Mouse (Mus musculus) cerebellum, postnatal 4 days (tissue): ENCODE measurements at regions not wholly inside any gene's neighbourhood (a gene's known extent, or its start where the extent isn't known, plus 50 kb on each side); places are given as distances from the start of the nearest gene placed in this dataset.

Experiments
- DNase-seq, 2 experiments: peaks; one replicate each; pipeline ENCODE4 v3.0.0; 2022; ENCODE audit warnings: low spot score in 2 of 2, mixed read lengths in 1 of 2

DNA sequence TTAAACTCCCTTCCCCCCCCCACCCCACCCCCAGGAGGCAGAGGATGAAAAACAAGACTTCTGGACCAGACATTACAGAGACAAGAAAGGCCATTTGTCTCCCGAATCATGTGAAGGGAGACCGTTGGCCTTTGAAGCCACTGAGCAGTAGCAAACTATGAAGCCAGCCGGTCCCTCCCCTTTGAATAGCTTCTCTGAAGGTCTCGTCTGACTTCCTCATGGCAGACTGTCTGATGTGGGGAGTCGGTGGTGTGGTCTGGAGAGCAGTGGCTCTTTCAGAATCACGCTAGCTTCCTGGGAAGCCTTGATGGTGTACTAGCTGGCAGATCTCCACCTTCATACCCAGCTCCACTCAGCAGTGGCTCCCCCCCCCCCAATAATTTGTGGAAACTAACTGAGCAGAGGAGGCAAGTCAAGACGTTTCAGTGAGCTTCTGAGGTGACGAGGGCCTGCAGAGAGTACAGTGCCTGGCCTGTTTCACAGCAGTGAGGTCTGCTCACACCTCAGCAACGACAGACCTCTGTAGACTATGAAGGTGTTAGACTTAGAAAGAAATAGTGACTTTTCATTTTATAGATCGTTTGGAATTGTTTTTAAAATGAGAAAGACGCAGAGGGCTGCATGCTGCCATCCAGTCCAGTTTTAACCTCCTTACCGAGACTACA, 116.9 kb upstream of the Rnaseh2b start:
- DNase-seq, result no peak

GRCm38 (mm10) chr14:62177509-62177908, 114.9 kb upstream of the Rnaseh2b start:
- DNase-seq, result no peak

DNA sequence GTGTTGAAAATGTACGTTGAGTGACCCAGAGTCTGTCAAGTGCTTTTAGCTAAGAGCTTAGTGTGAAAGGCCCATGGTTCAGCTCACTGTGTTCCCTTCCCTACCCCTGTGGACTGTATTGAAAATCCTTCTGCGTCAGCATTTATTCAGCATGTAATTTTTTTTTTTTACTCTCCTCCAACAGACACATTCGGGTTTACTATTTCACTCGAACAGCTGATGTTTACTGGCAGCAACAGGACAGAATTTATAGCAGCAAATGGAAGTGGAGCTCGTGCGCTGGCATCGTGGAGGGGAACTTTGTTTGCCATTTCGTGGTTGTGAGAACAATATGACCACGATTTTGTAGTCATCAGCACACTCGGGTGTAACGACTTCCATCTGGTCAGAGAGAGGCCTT, 105.0 kb upstream of the Rnaseh2b start:
- no peak for DNase-seq

- no peak for DNase-seq
Observed at GRCm38 (mm10) chr14:62188147-62188885, 104.1 kb upstream of the Rnaseh2b start.

- no peak for DNase-seq
Observed at GRCm38 (mm10) chr14:62191624-62192023, 100.8 kb upstream of the Rnaseh2b start.

GRCm38 (mm10) chr14:62192814-62193213, 99.6 kb upstream of the Rnaseh2b start:
- no peak for DNase-seq

DNA sequence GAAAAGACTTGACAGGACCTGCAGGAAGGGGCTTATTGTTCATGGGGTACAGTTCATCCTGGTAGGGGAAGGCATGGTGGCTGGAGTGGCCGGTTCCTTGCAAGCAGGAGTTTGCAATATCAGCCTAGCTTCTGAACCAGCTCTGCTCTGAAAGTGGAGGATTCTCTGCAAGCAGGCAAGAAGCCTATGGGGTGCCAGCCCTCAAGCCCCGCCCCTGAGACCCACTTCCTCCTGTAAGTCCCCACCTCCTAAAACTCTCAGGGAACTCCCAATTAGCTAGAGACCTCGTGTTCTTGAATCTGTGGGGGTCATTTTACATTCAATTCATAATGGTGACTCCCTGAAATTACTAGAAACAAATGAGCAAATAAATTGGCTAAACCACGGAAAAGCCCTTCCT, 99.0 kb upstream of the Rnaseh2b start:
- no peak for DNase-seq

GRCm38 (mm10) chr14:62196776-62197175, 95.6 kb upstream of the Rnaseh2b start:
- no peak for DNase-seq

DNA sequence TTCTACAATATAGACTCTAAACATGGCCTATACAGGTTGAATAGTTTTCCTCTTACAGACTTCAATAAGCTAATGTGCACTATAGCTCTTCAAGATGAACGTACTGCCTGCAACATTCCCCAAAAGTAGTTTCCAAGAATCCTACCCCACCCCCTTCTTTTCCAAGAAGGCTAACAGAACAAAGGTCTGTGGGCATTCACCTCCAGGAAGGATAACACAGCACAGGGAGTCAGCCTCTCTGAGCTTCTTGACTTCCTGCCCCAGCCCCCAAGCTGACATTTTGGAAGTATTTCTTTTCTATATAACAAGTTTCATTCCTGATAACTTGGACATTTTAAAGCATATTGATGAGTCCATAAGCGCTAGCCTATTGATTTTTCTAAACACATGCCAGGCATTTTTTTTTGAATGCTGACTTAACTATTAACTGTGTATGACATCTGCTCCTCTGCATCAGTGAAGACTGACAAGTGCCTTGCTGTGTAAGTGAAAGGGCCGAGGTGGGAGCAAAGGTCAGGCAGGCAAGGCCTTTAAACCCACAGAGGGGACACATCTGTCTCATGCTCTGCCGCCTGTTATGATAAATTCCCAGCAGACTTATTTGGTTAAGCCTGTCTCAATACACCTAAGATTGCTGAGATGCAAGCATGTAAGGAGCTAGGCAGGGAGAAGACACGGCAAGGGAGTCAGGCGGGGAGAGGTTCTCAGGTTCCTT, 93.8 kb upstream of the Rnaseh2b start:
- DNase-seq, result no peak

- no peak for DNase-seq
Observed at GRCm38 (mm10) chr14:62215071-62215470, 77.3 kb upstream of the Rnaseh2b start.

- no peak for DNase-seq
Observed at GRCm38 (mm10) chr14:62216995-62217394, 75.4 kb upstream of the Rnaseh2b start.

- DNase-seq, result no peak
Observed at GRCm38 (mm10) chr14:62217971-62218370, 74.4 kb upstream of the Rnaseh2b start.

- no peak for DNase-seq
Observed at GRCm38 (mm10) chr14:62218716-62219115, 73.7 kb upstream of the Rnaseh2b start.

DNA sequence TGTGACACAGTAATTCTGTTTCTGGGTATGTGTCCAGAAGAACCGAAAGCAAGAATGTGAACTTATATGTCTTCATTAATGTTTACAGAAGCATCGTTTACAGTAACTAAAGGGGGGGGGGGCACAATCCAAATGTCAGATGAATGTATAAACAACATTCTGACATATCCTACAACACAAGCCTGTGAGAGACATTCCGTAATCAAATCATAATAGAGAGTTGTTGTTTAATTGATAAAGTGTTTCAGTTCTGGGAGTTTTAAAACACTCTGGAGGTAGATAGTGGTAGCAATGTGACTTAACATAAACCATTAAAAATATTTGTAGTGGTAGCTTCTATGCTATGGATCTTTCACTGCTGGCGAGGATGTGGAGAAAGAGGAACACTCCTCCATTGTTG, 71.6 kb upstream of the Rnaseh2b start:
- no peak for DNase-seq
